8 mouse cellular contexts compared by ENCODE assay signal in the genomic region with DNA sequence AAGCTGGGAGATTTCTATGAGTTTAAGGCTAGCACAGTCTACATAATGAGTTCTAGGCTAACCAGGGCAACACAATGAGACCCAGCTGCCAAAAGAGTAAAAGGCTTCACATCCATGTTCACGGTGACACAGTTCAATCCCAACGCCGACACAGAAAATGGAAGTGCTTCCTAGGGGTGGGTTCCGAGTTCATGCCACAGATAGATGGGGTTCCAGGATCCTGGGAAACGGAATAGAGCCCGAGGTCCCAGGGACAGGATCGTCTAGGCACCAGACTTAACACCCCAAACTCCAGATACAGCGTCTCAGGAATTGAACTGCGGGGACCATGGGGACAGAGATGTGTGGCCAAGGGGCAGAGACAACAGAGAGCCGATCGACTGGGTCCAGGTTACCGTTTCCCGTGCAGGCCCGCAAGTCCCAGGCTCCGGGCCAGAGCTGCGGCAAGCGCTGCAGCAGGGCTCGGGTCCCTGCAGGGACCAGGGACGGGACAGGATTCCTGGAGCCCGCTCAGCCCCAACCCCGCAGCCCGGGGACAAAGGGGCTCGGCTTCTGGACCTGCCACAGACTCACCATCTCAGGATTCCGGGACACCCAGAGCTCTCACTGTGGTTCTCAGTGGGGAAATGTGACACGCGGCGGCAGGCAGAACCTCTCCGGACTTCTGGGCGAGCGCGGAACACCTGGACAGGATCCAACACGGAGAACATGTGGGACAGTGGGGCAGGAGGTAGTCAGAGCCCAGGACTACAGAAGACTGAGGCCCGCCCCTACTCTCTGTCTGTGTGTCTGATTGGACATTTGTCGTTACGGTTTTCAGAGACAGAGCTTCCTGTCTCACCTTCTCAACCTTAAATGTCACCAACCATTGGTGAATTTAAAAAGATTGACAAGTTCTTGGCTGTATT. TPM values are rescaled to one million over a fixed set of nuclear protein-coding genes. Genes with fewer than 3 reads are reported as not detected.
A peak's percentile ranks its signal among the peaks of the same experiment; 100 is the strongest.
DNase-seq lines count a peak whose midpoint lies in the region; ATAC-seq and TF ChIP-seq lines count a peak whose summit lies in the region.

TSS of gene Zfp599 (minus strand) at position 712 of the 908 bp plus-strand sequence.

- no peak for TF ChIP-seq CTCF in CH12.LX (conservative IDR thresholded peaks at IDR 0.05 in 1 of 2, IDR thresholded peaks at IDR 0.05 in 1 of 2; ENCODE audit: low read depth in 2 of 2, low read length in 2 of 2)

- peak; percentile 79 for TF ChIP-seq POLR2A in CH12.LX (IDR thresholded peaks at IDR 0.05; ENCODE audit: low read depth, low read length)

- in situ Hi-C loops in CH12.LX (cut with MboI; ENCODE audit: low pct_ligation_motif_present, low pct_unique_long_range_greater_than_20kb, low sequenced_read_pairs) = no loop called here

- no peak for TF ChIP-seq EP300 in CH12.LX (IDR thresholded peaks at IDR 0.05; ENCODE audit: low read length)

- dilution Hi-C loops in CH12.LX (cut with MboI; ENCODE audit: extremely low pct_ligation_motif_present, extremely low pct_unique_long_range_greater_than_20kb, low sequenced_read_pairs) = no loop called here

- no peaks in the 10 kb centered on the region for H3K27me3 ChIP-seq in CH12.LX (replicated peaks)
- H3K27me3 ChIP-seq in heart, embryonic 15.5 days = no peaks in the 10 kb centered on the region
- no peaks in the 10 kb centered on the region for H3K27me3 ChIP-seq in liver, embryonic 12.5 days (replicated peaks)
- no peaks in the 10 kb centered on the region for H3K27me3 ChIP-seq in stomach, embryonic 15.5 days (replicated peaks)

- H3K4me1 ChIP-seq in CH12.LX (ENCODE audit: control insufficient read depth in 1 of 2, insufficient read depth in 2 of 2) = peaks cover 2 to 11% of the 10 kb centered on the region in 2 experiments; a peak in 2 of 4 replicates
- H3K4me1 ChIP-seq in heart, embryonic 15.5 days (replicated peaks) = no peaks in the 10 kb centered on the region
- peaks cover 20% of the 10 kb centered on the region for H3K4me1 ChIP-seq in liver, embryonic 12.5 days
- no peaks in the 10 kb centered on the region for H3K4me1 ChIP-seq in stomach, embryonic 15.5 days

- H3K4me3 ChIP-seq in CH12.LX (replicated peaks in 1 of 3; ENCODE audit: low read depth in 2 of 3, low read length in 2 of 3, poor library complexity in 1 of 3) = peak within 1 kb of the TSS; percentile 60 to 72 (median 62)
- peak within 1 kb of the TSS; percentile 69 for H3K4me3 ChIP-seq in heart, embryonic 15.5 days
- H3K4me3 ChIP-seq in liver, embryonic 12.5 days = peak within 1 kb of the TSS; percentile 82
- peak within 1 kb of the TSS; percentile 65 for H3K4me3 ChIP-seq in stomach, embryonic 15.5 days (replicated peaks)

- no peak for TF ChIP-seq RAD21 in CH12.LX (IDR thresholded peaks at IDR 0.05; ENCODE audit: low read depth, low read length)

- DNase-seq in CH12.LX (ENCODE audit: extremely low read depth) = peak; percentile 71
- DNase-seq in c-Kit-positive CD71-negative TER-119-negative erythroid progenitor cells, embryonic 14.5 days (ENCODE audit: low read depth) = peak; percentile 53
- DNase-seq in fibroblast of lung, adult 2 months (ENCODE audit: low read depth) = peak; percentile 21
- peak; percentile 72 for DNase-seq in kidney, postnatal 14 days
- DNase-seq in natural killer cell, adult 2 months (ENCODE audit: low spot score in 2 of 2) = peak; percentile 38 to 47

- 1% methylated on average over 35 of the region's 35 CpGs for WGBS in heart, embryonic 15.5 days
- under 1% methylated on average over 35 of the region's 35 CpGs for WGBS in liver, embryonic 12.5 days (ENCODE audit: insufficient replicate concordance)
- WGBS in stomach, embryonic 15.5 days = under 1% methylated on average over 35 of the region's 35 CpGs

- peak within 1 kb of the TSS; percentile 39 for H3K9ac ChIP-seq in CH12.LX (ENCODE audit: insufficient read depth, low read depth)
- H3K9ac ChIP-seq in heart, embryonic 15.5 days = peak within 1 kb of the TSS; percentile 71
- H3K9ac ChIP-seq in liver, embryonic 12.5 days = peak within 1 kb of the TSS; percentile 81
- H3K9ac ChIP-seq in stomach, embryonic 15.5 days = peak within 1 kb of the TSS; percentile 63

- ATAC-seq in heart, embryonic 15.5 days (replicated peaks; ENCODE audit: insufficient number of reproducible peaks, insufficient read depth, low FRiP score, low read depth) = peak; percentile 95
- peak; percentile 98 for ATAC-seq in liver, embryonic 12.5 days
- peak; percentile 97 for ATAC-seq in stomach, embryonic 15.5 days (ENCODE audit: insufficient read depth, low FRiP score, low read depth)

- peaks cover 12% of the 10 kb centered on the region for H3K9me3 ChIP-seq in CH12.LX (replicated peaks; ENCODE audit: low read length)
- H3K9me3 ChIP-seq in heart, embryonic 15.5 days (replicated peaks) = no peaks in the 10 kb centered on the region
- peaks cover 7% of the 10 kb centered on the region for H3K9me3 ChIP-seq in liver, embryonic 12.5 days (replicated peaks)
- no peaks in the 10 kb centered on the region; the same call in 1 of the 2 replicates for H3K9me3 ChIP-seq in stomach, embryonic 15.5 days

- H3K36me3 ChIP-seq in CH12.LX (replicated peaks in 1 of 2; ENCODE audit: control insufficient read depth in 1 of 2, insufficient read depth in 1 of 2, low read length in 1 of 2) = peaks cover 9 to 25% of the 10 kb centered on the region in 2 experiments
- H3K36me3 ChIP-seq in heart, embryonic 15.5 days = peaks cover 14% of the 10 kb centered on the region; the same call in 1 of the 2 replicates
- H3K36me3 ChIP-seq in liver, embryonic 12.5 days = peaks cover 20% of the 10 kb centered on the region
- H3K36me3 ChIP-seq in stomach, embryonic 15.5 days = peaks cover 17% of the 10 kb centered on the region

- peak within 1 kb of the TSS; percentile 87 for H3K4me2 ChIP-seq in CH12.LX (ENCODE audit: insufficient read depth, low read depth, poor library complexity, severe bottlenecking)
- peak within 1 kb of the TSS; percentile 72 for H3K4me2 ChIP-seq in heart, embryonic 15.5 days
- H3K4me2 ChIP-seq in liver, embryonic 12.5 days = peak within 1 kb of the TSS; percentile 93
- peak within 1 kb of the TSS; percentile 83 for H3K4me2 ChIP-seq in stomach, embryonic 15.5 days

- H3K27ac ChIP-seq in CH12.LX (ENCODE audit: insufficient read depth, low read depth) = no peak within 1 kb of the TSS
- H3K27ac ChIP-seq in heart, embryonic 15.5 days = peak within 1 kb of the TSS; percentile 53
- H3K27ac ChIP-seq in liver, embryonic 12.5 days = peak within 1 kb of the TSS; percentile 45; the same call in 1 of the 2 replicates
- no peak within 1 kb of the TSS for H3K27ac ChIP-seq in stomach, embryonic 15.5 days

- peaks cover 7% of the 10 kb centered on the region for H3K79me2 ChIP-seq in CH12.LX (replicated peaks; ENCODE audit: control insufficient read depth, extremely low read depth, insufficient read depth, poor library complexity, severe bottlenecking)

TF ChIP-seq in CH12.LX, 34 proteins besides CTCF, POLR2A, EP300 and RAD21:
- TF ChIP-seq ELF1 (IDR thresholded peaks at IDR 0.05; ENCODE audit: low read depth, low read length) (peak; percentile 52; the same call in 1 of the 2 replicates), TBP (conservative IDR thresholded peaks at IDR 0.05; ENCODE audit: low read depth, low read length) (peak; percentile 74), MXI1 (IDR thresholded peaks at IDR 0.05; ENCODE audit: low read depth, low read length) (no peak; the same call in 1 of the 2 replicates), JUN (IDR thresholded peaks at IDR 0.05; ENCODE audit: insufficient read depth, low read depth, low read length) (no peak), NELFE (IDR thresholded peaks at IDR 0.05; ENCODE audit: low read depth, low read length) (peak; percentile 68), KAT2A (IDR thresholded peaks at IDR 0.05; ENCODE audit: insufficient replicate concordance, low read length) (no peak), TCF12 (IDR thresholded peaks at IDR 0.05; ENCODE audit: low read depth, low read length) (peak; percentile 35; the same call in 1 of the 2 replicates), POLR2AphosphoS2 (IDR thresholded peaks at IDR 0.05; ENCODE audit: low read depth, low read length) (no peak), SIN3A (IDR thresholded peaks at IDR 0.05; ENCODE audit: low read length) (peak; percentile 44; the same call in 1 of the 2 replicates)
TF ChIP-seq in CH12.LX: peak in this region for 5.

RNA-seq across cellular contexts. Expression of gene Zfp599, which starts in this region (rescaled TPM):
- total RNA-seq in CH12.LX (2012; rRNA removed) (2.2 and 2.9 TPM in 2 replicates), CH12.LX (2014; rRNA removed) (2.3 and 2.4 TPM in 2 replicates)
- 1.7 and 2.1 TPM in 2 replicates for polyA plus RNA-seq in CH12.LX (2012; ENCODE audit: insufficient read length, low read depth)
- 3.5 and 4.3 TPM in 2 replicates for polyA plus RNA-seq in heart, embryonic 15.5 days (2015; fragmentation: Nextera tagmentation; extraction: Ambion mirVana)
- 2.2 and 2.3 TPM in 2 replicates for polyA plus RNA-seq in liver, embryonic 12.5 days (2016; fragmentation: Nextera tagmentation; extraction: Ambion mirVana)
- 3.9 and 4.4 TPM in 2 replicates for polyA plus RNA-seq in stomach, embryonic 15.5 days (2015; fragmentation: Nextera tagmentation; extraction: Ambion mirVana)

Comparison
In these comparisons a context has a peak if more than half of its experiments do, and no peak if none do; other contexts are left out.
1. DNase-seq: peak in every context shown above with its lines; median percentile 72 in kidney, postnatal 14 days; 71 in CH12.LX; 53 in c-Kit-positive CD71-negative TER-119-negative erythroid progenitor cells, embryonic 14.5 days; 42 in natural killer cell, adult 2 months; 21 in fibroblast of lung, adult 2 months.
2. H3K27ac ChIP-seq: peak in heart, embryonic 15.5 days (single experiment) and liver, embryonic 12.5 days (single experiment); none in CH12.LX (single experiment) and stomach, embryonic 15.5 days (single experiment).
3. Peak in every context shown above with its lines, with median percentiles within 50 percentile points of each other: H3K4me2 ChIP-seq, H3K4me3 ChIP-seq, H3K9ac ChIP-seq and ATAC-seq.